Mouse (Mus musculus): ENCODE data around the gene Ttll9. TPM values are rescaled to one million over a fixed set of nuclear protein-coding genes. Genes with fewer than 3 reads are reported as not detected.

Ttll9 gene
- polyA plus RNA-seq, 1 experiment: not detected

DNA sequence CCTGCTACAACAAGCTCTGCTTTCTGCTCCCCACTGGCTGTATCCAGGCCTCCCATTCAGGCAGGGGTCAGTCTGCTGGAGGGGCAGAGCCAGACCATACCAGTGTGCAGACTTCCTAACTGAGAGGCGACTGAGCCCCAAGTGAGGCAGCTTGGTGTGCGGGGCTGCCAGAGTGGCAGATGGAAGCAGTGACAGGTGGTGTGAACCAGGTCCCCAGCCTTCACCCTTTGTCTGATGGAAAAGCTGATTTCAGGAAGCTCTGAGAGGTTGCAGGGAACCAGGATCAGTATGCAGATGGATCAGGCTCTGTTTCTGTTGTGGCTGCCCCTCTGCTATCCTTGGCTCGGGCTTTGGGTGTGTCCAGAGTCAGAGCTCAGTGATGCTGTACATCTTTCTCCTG lies 38.7 kb upstream of the Ttll9 start:
- Histone ChIP-seq H3K36me3 (ENCODE audit: control insufficient read depth, insufficient read depth, low read length) (no peaks in the 10 kb centered on the region), H3K27ac (ENCODE audit: insufficient read depth, low read depth, low read length) (no peak overlapping the region), H3K4me1 (ENCODE audit: control insufficient read depth, insufficient read depth, insufficient read length, low read length) (no peaks in the 10 kb centered on the region), H3K4me3 (ENCODE audit: low read depth, low read length) (no peak overlapping the region), H3K27me3 (ENCODE audit: control insufficient read depth, insufficient read depth, low read length) (no peaks in the 10 kb centered on the region)
- TF ChIP-seq POLR2A (IDR thresholded peaks at IDR 0.05; ENCODE audit: low read depth, low read length) (no peak), CTCF (IDR thresholded peaks at IDR 0.05; ENCODE audit: extremely low read depth, insufficient read length, insufficient replicate concordance, low read depth, low read length) (no peak)
- WGBS: 80% methylated on average over 3 of the region's 3 CpGs

DNA sequence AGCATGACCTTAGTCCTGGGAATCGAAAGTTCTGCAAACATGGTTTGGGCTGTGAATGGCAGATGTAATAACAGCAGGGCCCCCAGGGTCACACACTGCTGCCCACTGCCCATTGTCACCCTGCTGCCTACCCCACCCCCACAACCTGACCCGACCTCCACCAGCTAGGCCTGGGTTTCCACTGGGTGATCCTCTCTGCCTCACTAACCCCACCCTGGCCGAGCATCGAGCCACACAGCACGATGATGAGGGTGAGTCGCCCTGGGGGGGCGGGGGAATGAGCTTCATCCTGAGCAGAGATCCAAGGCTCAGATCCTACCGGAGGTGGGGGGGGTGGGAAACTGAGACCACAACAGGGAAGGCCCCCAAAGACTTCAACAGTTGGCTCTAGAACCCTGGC lies 38.2 kb upstream of the Ttll9 start:
- TF ChIP-seq POLR2A (IDR thresholded peaks at IDR 0.05; ENCODE audit: low read depth, low read length) (no peak), CTCF (IDR thresholded peaks at IDR 0.05; ENCODE audit: extremely low read depth, insufficient read length, insufficient replicate concordance, low read depth, low read length) (no peak)
- 64% methylated on average over 8 of the region's 8 CpGs for WGBS

DNA sequence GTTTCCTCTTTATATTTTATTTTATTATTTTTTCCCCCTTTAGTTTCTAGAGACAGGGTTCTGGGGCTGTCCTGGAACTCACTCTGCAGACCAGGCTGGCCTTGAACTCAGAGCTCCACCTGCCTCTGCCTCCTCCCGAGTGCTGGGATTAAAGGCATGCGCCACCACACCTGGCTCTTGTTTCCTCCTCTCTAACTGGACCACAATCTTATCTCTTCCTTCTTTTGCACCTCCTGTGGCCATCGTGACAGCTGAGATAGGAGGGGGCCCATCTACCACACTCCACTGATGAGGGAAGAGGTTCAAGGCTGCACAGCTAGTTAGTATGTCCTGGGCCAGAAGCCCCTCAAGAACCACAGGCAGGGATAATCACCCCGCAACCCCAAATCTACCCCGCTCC lies 37.7 kb upstream of the Ttll9 start:
- TF ChIP-seq POLR2A (IDR thresholded peaks at IDR 0.05; ENCODE audit: low read depth, low read length) (no peak), CTCF (IDR thresholded peaks at IDR 0.05; ENCODE audit: extremely low read depth, insufficient read length, insufficient replicate concordance, low read depth, low read length) (no peak)
- Histone ChIP-seq H3K4me3 (ENCODE audit: low read depth, low read length) (no peak overlapping the region), H3K27ac (ENCODE audit: insufficient read depth, low read depth, low read length) (no peak overlapping the region)

More for the DNA sequence above, 38.2 kb upstream of the Ttll9 start:
- no peaks in the 10 kb centered on the region for H3K36me3 ChIP-seq (ENCODE audit: control insufficient read depth, insufficient read depth, low read length)
- no peaks in the 10 kb centered on the region for H3K27me3 ChIP-seq (ENCODE audit: control insufficient read depth, insufficient read depth, low read length)
- no peaks in the 10 kb centered on the region for H3K4me1 ChIP-seq (ENCODE audit: control insufficient read depth, insufficient read depth, insufficient read length, low read length)
- H3K4me3 ChIP-seq (ENCODE audit: low read depth, low read length): no peak overlapping the region
- no peak overlapping the region for H3K27ac ChIP-seq (ENCODE audit: insufficient read depth, low read depth, low read length)

GRCm38 (mm10) chr2:152925189-152925872 lies 37.0 kb upstream of the Ttll9 start:
- TF ChIP-seq CTCF (IDR thresholded peaks at IDR 0.05; ENCODE audit: extremely low read depth, insufficient read length, insufficient replicate concordance, low read depth, low read length) (no peak), POLR2A (IDR thresholded peaks at IDR 0.05; ENCODE audit: low read depth, low read length) (no peak)
- WGBS: 59% methylated on average over 11 of the region's 11 CpGs
- Histone ChIP-seq H3K4me1 (ENCODE audit: control insufficient read depth, insufficient read depth, insufficient read length, low read length) (no peaks in the 10 kb centered on the region), H3K27me3 (ENCODE audit: control insufficient read depth, insufficient read depth, low read length) (no peaks in the 10 kb centered on the region), H3K4me3 (ENCODE audit: low read depth, low read length) (no peak overlapping the region), H3K27ac (ENCODE audit: insufficient read depth, low read depth, low read length) (no peak overlapping the region), H3K36me3 (ENCODE audit: control insufficient read depth, insufficient read depth, low read length) (no peaks in the 10 kb centered on the region)

More for the DNA sequence above, 37.7 kb upstream of the Ttll9 start:
- Histone ChIP-seq H3K4me1 (ENCODE audit: control insufficient read depth, insufficient read depth, insufficient read length, low read length) (no peaks in the 10 kb centered on the region), H3K36me3 (ENCODE audit: control insufficient read depth, insufficient read depth, low read length) (no peaks in the 10 kb centered on the region), H3K27me3 (ENCODE audit: control insufficient read depth, insufficient read depth, low read length) (no peaks in the 10 kb centered on the region)
- 56% methylated on average over 5 of the region's 5 CpGs for WGBS

DNA sequence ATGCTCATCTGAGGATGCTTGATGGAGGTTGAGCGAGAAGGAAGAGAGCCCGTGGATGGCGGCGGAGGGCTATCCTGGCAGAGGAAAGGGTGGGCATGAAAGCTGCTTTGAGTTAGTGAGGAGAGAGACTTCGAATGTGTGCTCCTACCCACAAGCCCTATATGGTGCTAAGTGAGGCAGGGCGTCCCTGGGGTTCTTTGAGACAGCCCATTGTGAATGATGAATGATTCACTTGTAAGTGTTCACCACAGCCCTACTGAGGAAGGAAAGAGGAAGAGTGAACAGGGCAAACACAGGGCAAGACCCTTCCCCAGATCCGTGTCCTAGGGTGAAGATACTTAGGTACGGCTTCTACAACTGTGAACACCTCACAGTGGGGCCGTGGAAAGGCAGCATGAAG lies 35.4 kb upstream of the Ttll9 start:
- Histone ChIP-seq H3K36me3 (ENCODE audit: control insufficient read depth, insufficient read depth, low read length) (no peaks in the 10 kb centered on the region), H3K27ac (ENCODE audit: insufficient read depth, low read depth, low read length) (no peak overlapping the region), H3K27me3 (ENCODE audit: control insufficient read depth, insufficient read depth, low read length) (no peaks in the 10 kb centered on the region), H3K4me3 (ENCODE audit: low read depth, low read length) (no peak overlapping the region), H3K4me1 (ENCODE audit: control insufficient read depth, insufficient read depth, insufficient read length, low read length) (no peaks in the 10 kb centered on the region)
- 67% methylated on average over 9 of the region's 9 CpGs for WGBS
- TF ChIP-seq CTCF (IDR thresholded peaks at IDR 0.05; ENCODE audit: extremely low read depth, insufficient read length, insufficient replicate concordance, low read depth, low read length) (no peak), POLR2A (IDR thresholded peaks at IDR 0.05; ENCODE audit: low read depth, low read length) (no peak)

GRCm38 (mm10) chr2:152927371-152927770 lies 34.9 kb upstream of the Ttll9 start:
- TF ChIP-seq CTCF (IDR thresholded peaks at IDR 0.05; ENCODE audit: extremely low read depth, insufficient read length, insufficient replicate concordance, low read depth, low read length) (no peak), POLR2A (IDR thresholded peaks at IDR 0.05; ENCODE audit: low read depth, low read length) (no peak)
- H3K4me3 ChIP-seq (ENCODE audit: low read depth, low read length): no peak overlapping the region
- no peaks in the 10 kb centered on the region for H3K36me3 ChIP-seq (ENCODE audit: control insufficient read depth, insufficient read depth, low read length)
- H3K27me3 ChIP-seq (ENCODE audit: control insufficient read depth, insufficient read depth, low read length): no peaks in the 10 kb centered on the region
- no peaks in the 10 kb centered on the region for H3K4me1 ChIP-seq (ENCODE audit: control insufficient read depth, insufficient read depth, insufficient read length, low read length)
- WGBS: 51% methylated on average over 5 of the region's 5 CpGs
- H3K27ac ChIP-seq (ENCODE audit: insufficient read depth, low read depth, low read length): no peak overlapping the region

DNA sequence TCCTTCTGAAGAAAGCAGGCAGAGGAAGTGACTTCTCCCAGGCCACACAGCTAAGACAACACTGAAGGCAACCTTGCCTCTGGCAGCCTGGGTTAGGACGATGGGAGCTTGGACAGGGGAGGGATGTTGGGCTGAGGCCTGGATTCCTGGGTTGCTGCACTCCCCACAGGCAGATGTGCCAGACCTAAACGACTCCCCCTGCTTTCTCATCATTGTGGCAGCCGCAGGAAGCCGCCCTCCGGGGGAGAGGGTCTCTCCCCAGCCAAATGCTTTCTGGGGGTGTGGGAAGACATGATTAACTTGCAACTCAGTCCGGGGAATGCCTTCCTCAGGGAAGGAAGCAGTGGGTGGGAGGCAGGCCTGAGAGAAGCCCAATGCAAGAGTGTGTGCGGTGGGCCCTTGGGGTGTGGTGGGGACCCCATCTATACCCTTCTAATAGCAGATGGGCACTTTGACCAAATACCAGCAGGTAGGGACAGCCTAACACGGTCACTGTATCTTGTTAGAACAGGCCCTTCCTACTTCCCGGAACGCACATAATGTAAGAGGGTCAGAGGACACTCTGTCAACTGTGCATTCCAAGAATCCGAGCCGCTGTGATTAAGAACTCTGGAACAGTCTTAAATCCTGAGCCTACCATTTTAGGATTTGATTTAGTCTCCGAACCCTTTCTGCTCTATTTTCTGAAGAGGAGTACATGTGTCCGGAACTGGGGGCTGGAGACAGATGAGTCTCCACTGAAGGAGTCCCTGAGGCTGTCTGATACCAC lies 33.9 kb upstream of the Ttll9 start:
- no peaks in the 10 kb centered on the region for H3K36me3 ChIP-seq (ENCODE audit: control insufficient read depth, insufficient read depth, low read length)
- H3K4me1 ChIP-seq (ENCODE audit: control insufficient read depth, insufficient read depth, insufficient read length, low read length): no peaks in the 10 kb centered on the region
- no peaks in the 10 kb centered on the region for H3K27me3 ChIP-seq (ENCODE audit: control insufficient read depth, insufficient read depth, low read length)
- no peak overlapping the region for H3K4me3 ChIP-seq (ENCODE audit: low read depth, low read length)
- no peak overlapping the region for H3K27ac ChIP-seq (ENCODE audit: insufficient read depth, low read depth, low read length)
- TF ChIP-seq CTCF (IDR thresholded peaks at IDR 0.05; ENCODE audit: extremely low read depth, insufficient read length, insufficient replicate concordance, low read depth, low read length) (no peak), POLR2A (IDR thresholded peaks at IDR 0.05; ENCODE audit: low read depth, low read length) (no peak)
- WGBS: 65% methylated on average over 14 of the region's 14 CpGs
